Mouse (Mus musculus): ENCODE results near the gene Myh10.
"Not testable (repeated sequence)": the region's sequence is repeated elsewhere in the genome, so short reads cannot be mapped to it uniquely, and the experiment has no call there.

Gene Myh10

DNA sequence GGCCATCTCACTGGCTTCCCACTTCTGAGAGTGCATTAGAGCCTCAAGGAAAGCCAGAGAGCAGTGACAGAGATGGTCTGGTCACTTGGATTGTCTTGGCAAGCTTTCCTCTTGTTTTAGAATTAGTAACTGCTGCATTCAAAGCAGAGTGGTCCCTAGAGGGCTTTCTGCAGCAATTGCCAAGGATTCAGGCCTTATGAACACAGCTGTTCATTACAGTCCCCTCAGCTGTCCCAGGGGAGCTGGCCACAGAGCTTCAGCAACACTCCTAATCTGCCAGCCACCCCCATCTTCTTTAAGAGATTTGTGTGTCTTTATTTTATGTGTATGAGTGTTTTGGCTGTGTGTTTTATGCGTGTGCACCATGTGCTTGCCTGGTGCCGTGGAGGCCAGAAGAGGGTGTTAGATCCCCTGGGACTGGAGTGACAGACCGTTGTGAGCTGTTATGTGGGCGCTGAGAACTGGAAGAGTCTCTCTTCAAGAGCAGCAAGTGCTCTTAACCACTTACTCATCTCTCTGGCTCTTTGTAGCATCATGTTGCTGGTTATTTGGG is 27.8 kb downstream of the Myh10 start:
- POLR2A ChIA-PET: interaction anchor here in 2 of 4 experiments (0.6 to 0.9 kb wide), 2 partner anchors 12 to 27 kb away, joined by 3 to 5 read pairs; partner anchors contain the start of gene Myh10 (in 1 of the 2)
- CTCF ChIA-PET: interaction anchor here in 2 of 4 experiments (0.6 to 1.0 kb wide), 2 partner anchors 153 kb away, joined by 4 to 5 read pairs; no protein-coding TSS in a partner anchor

GRCm38 (mm10) chr11:68719774-68720173 is 28.4 kb downstream of the Myh10 start:
- ChIA-PET CTCF (interaction anchor here in 1 of 4 experiments (0.6 kb wide), 1 partner anchor 153 kb away, joined by 4 read pairs; no protein-coding TSS in a partner anchor), POLR2A (interaction anchor here in 1 of 4 experiments (0.6 kb wide), 1 partner anchor 12 kb away, joined by 3 read pairs; no protein-coding TSS in a partner anchor)

GRCm38 (mm10) chr11:68724117-68724516 is 32.8 kb downstream of the Myh10 start:
- ChIA-PET CTCF (interaction anchor here (0.7 to 1.0 kb wide), 6 partner anchors 19 to 158 kb away, joined by 3 to 7 read pairs (median 4); no protein-coding TSS in a partner anchor), POLR2A (interaction anchor here in 1 of 4 experiments (0.7 kb wide), 1 partner anchor 422 kb away, joined by 4 read pairs; no protein-coding TSS in a partner anchor)

GRCm38 (mm10) chr11:68728693-68729092 is 37.3 kb downstream of the Myh10 start:
- ChIA-PET CTCF (interaction anchor here in 2 of 4 experiments (1.1 to 1.7 kb wide), 2 partner anchors 11 to 162 kb away, joined by 3 read pairs; no protein-coding TSS in a partner anchor), POLR2A (interaction anchor here in 1 of 4 experiments (1.1 kb wide), 1 partner anchor 37 kb away, joined by 3 read pairs; no protein-coding TSS in a partner anchor)

DNA sequence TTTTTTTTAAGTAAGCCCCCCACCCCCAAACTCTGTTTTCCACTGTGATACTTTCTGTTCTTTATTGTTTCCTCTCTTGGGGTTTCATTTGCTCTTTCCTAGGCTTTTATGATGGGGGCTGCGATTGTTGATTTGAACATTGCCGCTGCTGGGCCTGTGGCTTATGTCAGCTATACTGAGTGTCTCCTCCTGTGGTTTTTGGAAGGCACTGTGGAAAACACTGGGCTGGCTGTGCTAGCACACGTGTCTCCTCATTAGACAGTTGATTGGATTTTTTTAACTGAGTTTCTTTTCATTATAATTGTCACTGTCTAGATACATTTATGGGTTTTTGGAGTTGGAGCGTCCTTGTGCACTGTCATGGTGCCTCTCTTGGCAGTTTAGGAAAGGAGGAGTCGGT is 39.4 kb downstream of the Myh10 start:
- ChIA-PET CTCF (no interaction called here), POLR2A (interaction anchor here in 1 of 4 experiments (0.7 kb wide), 2 partner anchors 38 to 155 kb away, joined by 3 to 4 read pairs; no protein-coding TSS in a partner anchor)

- POLR2A ChIA-PET: interaction anchor here in 1 of 4 experiments (0.7 kb wide), 2 partner anchors 13 to 32 kb away, joined by 3 read pairs; no protein-coding TSS in a partner anchor
- CTCF ChIA-PET: interaction anchor here in 2 of 4 experiments (0.6 kb wide), 2 partner anchors 39 to 424 kb away, joined by 3 to 4 read pairs; no protein-coding TSS in a partner anchor
Measured at GRCm38 (mm10) chr11:68732066-68732465, 40.7 kb downstream of the Myh10 start.

DNA sequence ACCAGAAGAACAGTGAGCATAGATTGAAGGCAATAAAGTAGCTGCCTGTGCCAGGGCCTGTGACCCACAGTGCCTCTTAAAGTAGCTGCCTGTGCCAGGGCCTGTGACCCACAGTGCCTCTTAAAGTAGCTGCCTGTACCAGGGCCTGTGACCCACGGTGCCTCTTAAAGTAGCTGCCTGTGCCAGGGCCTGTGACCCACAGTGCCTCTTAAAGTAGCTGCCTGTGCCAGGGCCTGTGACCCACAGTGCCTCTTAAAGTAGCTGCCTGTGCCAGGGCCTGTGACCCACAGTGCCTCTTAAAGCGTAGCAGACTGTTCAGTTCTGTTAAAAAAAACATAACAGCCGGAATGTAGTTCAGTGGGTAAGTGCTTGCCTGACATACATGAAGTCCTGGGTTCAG is 42.0 kb downstream of the Myh10 start:
- CTCF ChIA-PET, POLR2A ChIA-PET: not testable (repeated sequence)

DNA sequence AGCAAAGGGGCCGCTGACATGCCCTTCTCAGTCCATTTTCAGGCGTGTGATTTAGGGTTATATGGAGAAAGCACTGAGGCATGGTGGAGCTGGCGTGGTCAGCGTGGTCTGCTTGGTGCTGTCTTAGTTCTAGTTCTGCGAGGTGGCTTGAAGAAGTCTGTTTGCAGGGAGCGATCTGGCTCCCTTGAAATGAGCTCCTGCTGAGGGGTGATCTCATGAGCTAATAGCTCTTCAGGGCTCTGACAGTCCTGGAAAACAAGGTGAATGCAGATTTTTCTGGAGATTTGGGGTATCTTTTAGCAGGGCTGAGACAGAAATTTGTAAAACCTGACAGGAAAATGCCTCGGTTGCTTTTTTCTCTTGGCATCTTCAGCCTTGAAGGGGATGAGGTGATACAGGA is 48.1 kb downstream of the Myh10 start:
- CTCF ChIA-PET: interaction anchor here in 2 of 4 experiments (0.6 to 1.1 kb wide), 4 partner anchors 10 to 160 kb away, joined by 3 to 10 read pairs (median 3); partner anchors contain the start of gene Myh10 (in 1 of the 2)
- POLR2A ChIA-PET: interaction anchor here in 1 of 4 experiments (1.5 kb wide), 1 partner anchor 48 kb away, joined by 9 read pairs; the partner anchor contains the start of gene Myh10

- ChIA-PET POLR2A (interaction anchor here in 2 of 4 experiments (0.8 to 1.4 kb wide), 2 partner anchors 22 to 51 kb away, joined by 3 to 6 read pairs; partner anchors contain the start of gene Myh10 (in 1 of the 2)), CTCF (interaction anchor here in 1 of 4 experiments (0.5 kb wide), 1 partner anchor 132 kb away, joined by 8 read pairs; no protein-coding TSS in a partner anchor)
Measured at GRCm38 (mm10) chr11:68742658-68743057, 51.3 kb downstream of the Myh10 start.

DNA sequence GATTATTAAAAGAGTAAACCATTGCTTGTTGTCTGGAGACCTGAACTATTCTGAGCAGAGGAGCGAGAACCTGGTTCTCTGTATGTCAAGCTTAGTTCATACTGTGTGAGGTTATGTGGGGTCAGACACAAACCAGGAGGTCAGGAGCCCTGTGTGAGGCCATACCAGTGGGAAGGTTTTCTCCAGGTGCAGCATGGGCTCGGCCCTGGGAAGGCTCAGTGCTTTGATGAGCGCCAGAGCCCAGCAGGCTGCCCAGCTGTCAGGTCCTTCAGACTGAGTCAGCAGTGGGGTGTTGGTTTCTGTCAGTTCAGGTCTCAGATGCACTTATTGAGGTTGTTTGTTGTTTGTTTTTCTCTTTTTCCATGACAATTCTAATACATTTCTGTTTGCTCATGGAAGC is 52.8 kb downstream of the Myh10 start:
- POLR2A ChIA-PET: interaction anchor here in 2 of 4 experiments (0.6 to 1.7 kb wide), 5 partner anchors 25 to 329 kb away, joined by 3 to 4 read pairs (median 3); partner anchors contain the start of gene Myh10 (in 1 of the 2)

DNA sequence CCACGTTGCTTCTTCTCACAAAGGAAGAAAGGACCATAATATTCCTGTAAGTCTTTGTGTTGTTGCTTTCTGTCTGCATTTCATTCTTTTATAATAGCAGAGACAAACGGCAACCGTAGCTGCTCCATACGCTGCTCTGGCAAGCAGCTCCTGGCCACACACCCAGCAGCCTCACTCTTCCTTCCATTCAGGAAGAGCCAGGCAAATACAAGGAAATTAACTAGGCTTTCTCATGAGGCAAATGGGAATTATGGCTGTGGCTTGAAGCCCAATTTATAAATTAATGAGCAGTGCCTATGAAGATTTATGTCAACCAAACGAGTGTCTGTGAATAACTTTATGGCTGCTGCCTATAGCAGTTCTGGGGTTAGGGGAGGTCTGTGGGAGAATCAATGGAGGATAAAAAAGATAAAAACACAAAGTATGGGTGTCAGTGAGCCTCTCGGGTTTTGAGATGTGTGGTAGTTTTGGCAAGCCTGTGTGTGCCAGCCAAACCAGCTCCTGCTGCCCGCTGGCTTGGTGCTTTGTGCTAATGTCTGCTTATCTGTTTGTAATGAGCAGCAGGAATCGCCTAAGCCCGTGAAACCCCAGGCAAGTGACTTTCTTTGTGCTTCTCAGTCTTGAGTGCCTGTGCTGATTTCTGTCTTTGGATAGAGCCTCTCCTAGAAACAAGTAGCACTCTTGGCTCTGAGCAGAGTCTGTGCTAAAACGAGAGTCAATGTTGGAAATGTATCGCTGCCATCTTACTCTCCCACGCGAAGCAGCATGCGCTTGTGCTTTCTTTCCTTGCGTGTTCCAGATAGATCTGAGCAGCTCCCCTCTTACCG is 54.2 kb downstream of the Myh10 start:
- POLR2A ChIA-PET: interaction anchor here in 1 of 4 experiments (1.5 kb wide), 1 partner anchor 54 kb away, joined by 3 read pairs; no protein-coding TSS in a partner anchor
- CTCF ChIA-PET: no interaction called here

More for the DNA sequence above, 52.8 kb downstream of the Myh10 start:
- CTCF ChIA-PET: no interaction called here

- ChIA-PET POLR2A (no interaction called here), CTCF (no interaction called here)
Measured at GRCm38 (mm10) chr11:68748121-68748520, 56.8 kb downstream of the Myh10 start.

DNA sequence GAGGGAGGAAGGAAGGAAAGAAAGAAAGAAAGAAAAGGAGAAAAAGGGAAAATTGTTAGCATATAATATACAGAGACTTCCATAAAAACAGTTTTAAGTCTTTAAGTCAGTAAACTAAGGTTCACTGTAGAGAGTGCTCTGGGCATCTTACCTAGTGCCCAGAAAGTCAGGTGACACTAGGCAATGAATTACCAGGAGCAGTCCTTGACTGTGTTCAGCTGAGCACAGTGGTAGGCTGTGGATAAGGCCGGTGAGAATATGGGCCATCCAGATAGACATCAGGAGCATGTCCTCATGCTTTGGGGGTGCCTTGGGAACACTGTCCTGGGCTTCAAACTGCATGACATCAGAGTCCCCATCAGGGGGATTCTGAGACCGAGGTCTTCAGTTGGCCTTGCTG is 58.8 kb downstream of the Myh10 start:
- POLR2A ChIA-PET: interaction anchor here in 1 of 4 experiments (1.0 to 1.1 kb wide), 2 partner anchors 10 to 58 kb away, joined by 3 read pairs; no protein-coding TSS in a partner anchor
- CTCF ChIA-PET: interaction anchor here in 3 of 4 experiments (0.5 to 1.7 kb wide), 13 partner anchors 9 to 1884 kb away, joined by 3 to 10 read pairs (median 4); partner anchors contain the start of genes Cldn7 (in 1 of the 3) and Myh10 (in 1 of the 3)

- ChIA-PET CTCF (interaction anchor here in 3 of 4 experiments (0.5 to 1.7 kb wide), 16 partner anchors 8 to 1883 kb away, joined by 3 to 10 read pairs (median 3); partner anchors contain the start of genes Cldn7 (in 1 of the 3) and Myh10 (in 1 of the 3)), POLR2A (interaction anchor here (0.6 to 2.3 kb wide), 5 partner anchors 9 to 69 kb away, joined by 3 to 8 read pairs (median 4); no protein-coding TSS in a partner anchor)
Measured at GRCm38 (mm10) chr11:68750938-68751337, 59.6 kb downstream of the Myh10 start.

DNA sequence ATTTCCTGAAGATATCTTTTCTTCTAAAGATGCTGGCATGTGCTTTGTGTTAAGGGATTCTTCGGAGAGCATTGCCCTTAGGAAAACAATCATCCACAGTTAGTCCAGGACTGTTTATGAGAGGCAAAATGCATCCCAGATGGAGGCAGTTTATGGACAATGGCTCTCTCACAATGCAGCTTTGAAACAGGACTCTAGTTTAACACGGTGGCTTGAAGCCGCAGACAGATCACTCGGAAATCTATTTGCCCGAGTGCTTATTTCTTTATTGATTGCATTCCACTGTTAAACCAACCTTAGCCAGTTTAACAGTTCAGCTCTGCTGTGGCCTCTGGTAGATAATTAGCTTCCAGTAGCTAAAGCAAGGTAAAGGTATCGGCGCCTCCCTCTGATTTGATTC is 62.9 kb downstream of the Myh10 start:
- CTCF ChIA-PET: no interaction called here

DNA sequence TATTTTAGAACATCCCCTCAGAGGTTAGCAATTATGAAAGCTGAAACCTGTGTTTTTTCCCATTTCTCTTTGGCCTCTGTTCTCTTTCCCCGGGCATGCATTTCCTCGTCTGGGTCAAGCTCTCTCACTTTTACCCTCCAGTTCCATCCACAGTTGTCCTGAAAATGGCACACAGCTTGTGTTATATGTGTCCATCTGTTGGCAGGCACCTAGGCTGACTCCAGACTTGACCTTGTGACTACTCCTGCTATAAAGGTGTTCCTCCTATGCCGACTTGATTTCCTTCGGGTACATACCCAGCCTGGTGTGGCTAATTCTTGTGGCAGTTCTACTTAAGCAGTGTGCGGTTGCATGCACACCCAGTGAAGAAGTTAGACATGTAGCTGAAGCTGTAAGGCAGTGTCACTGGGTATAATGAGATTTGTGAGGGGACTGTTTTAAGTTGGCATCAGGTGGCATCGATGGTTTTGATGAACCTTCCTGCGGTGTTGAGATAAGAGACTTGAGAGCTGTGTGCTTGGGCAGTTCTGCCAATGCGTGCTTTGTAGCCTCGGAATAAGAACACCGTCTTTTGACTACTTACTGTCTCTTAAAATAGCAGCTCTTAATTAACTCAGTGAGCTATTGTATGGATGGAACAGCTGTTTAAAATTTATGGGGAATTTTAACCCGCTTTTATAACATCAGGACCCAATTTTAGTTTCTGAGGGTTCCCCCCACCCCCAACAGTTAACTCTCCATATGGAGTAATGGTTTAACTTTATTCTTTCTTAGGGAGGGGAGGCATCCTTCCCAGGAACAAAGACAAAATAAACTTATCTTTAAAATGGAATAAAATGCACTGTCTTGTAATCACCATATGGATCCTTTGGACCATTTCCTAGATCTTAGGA is 65.3 kb downstream of the Myh10 start:
- ChIA-PET POLR2A (interaction anchor here in 2 of 4 experiments (1.1 to 1.4 kb wide), 3 partner anchors 14 to 65 kb away, joined by 3 to 4 read pairs (median 3); partner anchors contain the start of gene Myh10 (in 2 of the 2)), CTCF (interaction anchor here in 1 of 4 experiments (0.6 kb wide), 2 partner anchors 34 to 272 kb away, joined by 3 read pairs; no protein-coding TSS in a partner anchor)

More for the DNA sequence above, 62.9 kb downstream of the Myh10 start:
- POLR2A ChIA-PET: interaction anchor here in 2 of 4 experiments (0.9 to 2.9 kb wide), 3 partner anchors 11 to 63 kb away, joined by 3 to 12 read pairs (median 3); partner anchors contain the start of gene Myh10 (in 1 of the 2)

GRCm38 (mm10) chr11:68759691-68760090 is 68.3 kb downstream of the Myh10 start:
- ChIA-PET POLR2A (interaction anchor here in 1 of 4 experiments (1.2 to 2.0 kb wide), 2 partner anchors 9 to 26 kb away, joined by 3 to 5 read pairs; no protein-coding TSS in a partner anchor), CTCF (interaction anchor here in 2 of 4 experiments (0.6 to 1.4 kb wide), 2 partner anchors 9 to 155 kb away, joined by 4 to 8 read pairs; no protein-coding TSS in a partner anchor)
